Mouse (Mus musculus) effector memory CD4-positive, alpha-beta T cell, adult 7 months (primary cell): Measurements from ENCODE around the gene Mlc1. TPM values are rescaled to one million over a fixed set of nuclear protein-coding genes. Genes with fewer than 3 reads are reported as not detected.

Source experiments
- polyA plus RNA-seq: library from polyadenylated mRNA; unstranded; fragments of 100-300 nt; shearing (Covaris generic); gene quantifications from one replicate; pipeline ENCODE4 v1.2.1, GENCODE M21; 2017

Mlc1 gene
- polyA plus RNA-seq = not detected

DNA sequence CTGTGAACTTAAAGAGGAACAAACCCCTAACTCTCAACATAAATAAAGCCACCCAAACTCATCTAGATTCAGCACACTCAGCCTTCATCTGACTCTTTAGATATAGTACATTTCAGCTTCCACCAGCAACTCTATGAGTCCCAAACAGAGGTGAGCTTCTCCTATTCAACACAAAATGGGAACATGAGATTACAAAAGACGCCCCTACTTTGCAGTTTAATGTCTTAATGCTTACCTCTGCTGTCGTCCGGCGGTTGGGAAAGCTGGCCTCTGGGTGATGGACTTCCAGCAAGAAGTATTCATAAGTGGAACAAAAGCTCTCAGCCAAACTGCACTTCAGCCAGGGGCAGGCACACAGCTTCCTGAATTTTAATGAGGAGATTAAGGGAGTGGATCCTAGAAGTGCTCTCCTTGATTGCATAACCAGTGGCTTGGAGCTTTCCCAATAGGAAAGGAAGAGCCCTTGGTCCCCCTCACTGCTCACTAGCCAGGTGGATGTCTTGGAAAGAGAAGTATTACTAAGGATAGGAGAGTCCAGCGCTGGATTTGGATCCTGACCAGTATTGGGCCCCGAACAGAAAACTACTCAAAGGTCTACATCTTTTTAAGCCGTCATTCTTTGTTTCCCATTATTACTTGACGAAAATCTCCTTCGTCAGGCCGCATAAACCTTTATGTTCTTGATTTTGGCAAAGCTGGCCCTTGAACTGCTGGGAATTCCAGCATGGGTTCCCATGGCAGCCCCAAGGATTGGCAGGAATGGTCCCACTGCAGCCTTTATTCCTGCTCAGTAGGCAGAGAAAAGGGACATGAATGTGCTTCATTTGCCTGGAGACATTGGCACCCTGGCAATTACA is at the start of gene Mlc1:
Mlc1 (minus strand) TSS at position 727 of the 857 bp plus-strand sequence.

DNA sequence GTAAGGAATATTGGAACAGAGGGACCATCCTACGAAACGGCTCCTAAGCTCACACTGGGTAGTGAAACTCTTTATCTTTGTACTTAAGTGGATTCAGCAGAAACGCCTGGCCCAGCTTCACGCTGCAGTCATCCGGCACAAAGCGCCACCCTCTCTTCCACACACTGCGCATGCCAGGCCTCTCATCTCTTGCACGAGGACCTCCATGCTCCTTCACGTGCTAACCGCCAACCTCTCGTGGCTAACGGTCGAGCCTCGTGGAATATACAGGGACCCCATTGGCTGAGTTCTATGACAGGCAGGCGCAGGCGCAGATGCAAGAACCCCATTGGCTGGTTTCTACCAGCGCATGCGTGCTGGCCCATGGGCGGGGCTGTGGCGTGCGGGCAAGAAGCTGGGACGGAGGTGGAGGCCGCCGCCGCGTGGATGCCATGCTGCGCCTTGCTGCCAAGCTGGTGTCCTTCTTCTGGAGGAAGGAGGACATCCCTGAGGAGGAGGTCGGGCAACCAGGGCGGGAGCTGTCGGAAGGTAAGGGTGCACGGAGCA is 3.8 kb upstream of the Mlc1 start, which contains the start of gene Mov10l1:
Mov10l1 (plus strand) TSS at position 376 of the 546 bp plus-strand sequence.

DNA sequence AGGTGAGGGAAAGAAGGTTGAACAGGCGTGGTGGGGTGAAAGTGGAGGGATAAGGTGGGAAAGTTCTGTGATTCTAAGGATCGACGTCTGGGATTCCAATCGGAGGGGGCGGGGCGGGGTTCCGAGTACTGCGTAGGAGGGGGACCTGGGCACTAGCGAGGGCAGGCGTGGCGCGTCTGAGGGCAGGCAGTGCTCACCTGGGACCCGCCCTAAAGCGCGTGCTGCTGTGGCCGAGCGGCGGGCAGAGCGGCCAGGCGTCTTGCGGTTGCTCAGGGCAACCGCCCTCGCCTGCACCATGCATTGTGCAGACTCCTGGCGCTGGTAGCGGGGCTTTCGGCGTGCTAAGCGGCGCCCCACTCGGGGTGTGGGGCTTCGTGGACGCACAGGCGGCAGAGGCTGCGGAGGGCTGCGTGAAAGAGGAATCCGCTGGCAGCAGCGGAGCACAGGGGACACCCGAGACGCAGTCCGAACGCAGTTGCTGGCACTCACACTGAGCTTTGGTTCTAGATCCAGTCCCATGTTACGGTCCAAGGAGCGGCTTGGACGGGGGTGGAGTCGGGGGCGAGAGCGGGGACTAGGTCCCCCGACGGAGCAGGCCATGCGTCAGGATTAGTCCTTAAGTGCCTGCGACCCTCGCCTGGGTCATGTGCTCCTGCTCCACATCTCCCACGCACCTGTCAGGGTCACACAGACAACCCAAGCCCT is 24.3 kb downstream of the Mlc1 start, which contains the start of gene Ttll8:
Ttll8 (minus strand) TSS at position 51 of the 705 bp plus-strand sequence.

Other genes starting within 250 kb of the Mlc1 start
- gene Brd1, start 244.8 kb downstream of the Mlc1 start, polyA plus RNA-seq = 63.9 TPM
- gene Zbed4, start 227.3 kb downstream of the Mlc1 start, polyA plus RNA-seq = 4.3 TPM
- gene Alg12, start 159.7 kb downstream of the Mlc1 start, polyA plus RNA-seq = 9.4 TPM
- gene Creld2, start 159.4 kb downstream of the Mlc1 start, polyA plus RNA-seq = 39.2 TPM
- gene Pim3, start 116.8 kb downstream of the Mlc1 start, polyA plus RNA-seq = 96.8 TPM
- not detected for gene Ttll8, start 24.6 kb downstream of the Mlc1 start, polyA plus RNA-seq
- not detected for gene Mov10l1, start 3.9 kb upstream of the Mlc1 start, polyA plus RNA-seq
- not detected for gene Panx2, start 80.7 kb upstream of the Mlc1 start, polyA plus RNA-seq
- gene Trabd, start 96.1 kb upstream of the Mlc1 start, polyA plus RNA-seq = 51.8 TPM
- gene Selenoo, start 110.1 kb upstream of the Mlc1 start, polyA plus RNA-seq = 37.3 TPM
- 17.4 TPM for gene Tubgcp6, start 144.1 kb upstream of the Mlc1 start, polyA plus RNA-seq
- 29.6 TPM for gene Hdac10, start 149.7 kb upstream of the Mlc1 start, polyA plus RNA-seq
- gene Mapk12, start 161.7 kb upstream of the Mlc1 start, polyA plus RNA-seq = 3.8 TPM
- gene Mapk11, start 170.6 kb upstream of the Mlc1 start, polyA plus RNA-seq = 27.4 TPM
- gene Plxnb2, start 201.8 kb upstream of the Mlc1 start, polyA plus RNA-seq = 0.32 TPM
- gene Dennd6b, start 217.5 kb upstream of the Mlc1 start, polyA plus RNA-seq = 44.6 TPM
- gene Ppp6r2, start 232.5 kb upstream of the Mlc1 start, polyA plus RNA-seq = 16.7 TPM